Mouse (Mus musculus) telencephalon, adult 2 months (tissue): ENCODE measurements around the gene Kbtbd3.
A peak's percentile ranks its signal among the peaks of the same experiment; 100 is the strongest.

ENCODE experiments used
- DNase-seq: peaks from one replicate; pipeline ENCODE4 v3.0.0-alpha.2; 2011; ENCODE audit warnings: low read depth, low spot score

Gene Kbtbd3

DNA sequence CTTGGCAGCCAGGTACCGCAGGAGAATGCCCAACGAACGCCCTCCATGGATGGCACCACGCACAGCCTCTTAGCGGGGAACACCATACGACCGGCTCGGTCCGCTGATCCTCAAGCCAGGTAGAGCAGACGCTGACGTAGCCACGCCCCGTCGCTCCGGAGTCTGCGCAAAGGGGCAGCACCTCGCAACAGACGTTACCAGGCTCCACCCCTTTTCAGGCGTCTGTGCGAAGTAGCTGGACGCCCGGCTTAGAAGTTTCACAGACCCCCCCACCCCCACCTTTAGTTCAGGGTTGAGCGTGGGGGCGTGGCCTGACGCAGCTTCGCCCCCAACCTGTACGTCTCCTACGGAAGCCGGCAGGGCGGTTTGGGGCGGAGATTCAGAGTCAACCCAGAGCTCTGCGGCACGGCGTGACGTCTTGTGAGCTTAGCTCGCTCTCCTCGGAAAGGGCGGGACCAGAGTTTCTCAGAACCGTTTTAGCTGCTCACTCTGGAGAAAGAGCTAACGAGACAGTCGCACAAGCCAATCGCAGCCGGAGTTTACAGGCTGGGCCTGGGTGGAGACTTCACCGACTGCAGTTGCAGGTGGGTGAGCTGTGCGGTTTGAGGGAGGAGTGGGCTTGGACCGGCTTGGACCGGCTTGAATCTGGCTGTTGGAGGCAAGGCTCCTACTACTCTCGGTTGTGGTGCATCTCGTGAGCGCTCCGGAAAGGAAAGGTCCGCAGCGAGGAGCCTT is at the start of gene Kbtbd3, which contains the start of gene Aasdhppt:
Kbtbd3 (plus strand) TSS at position 483 of the 735 bp plus-strand sequence.
Aasdhppt (minus strand) TSS at position 121 of the 735 bp plus-strand sequence.
- DNase-seq = peak; percentile 100

DNA sequence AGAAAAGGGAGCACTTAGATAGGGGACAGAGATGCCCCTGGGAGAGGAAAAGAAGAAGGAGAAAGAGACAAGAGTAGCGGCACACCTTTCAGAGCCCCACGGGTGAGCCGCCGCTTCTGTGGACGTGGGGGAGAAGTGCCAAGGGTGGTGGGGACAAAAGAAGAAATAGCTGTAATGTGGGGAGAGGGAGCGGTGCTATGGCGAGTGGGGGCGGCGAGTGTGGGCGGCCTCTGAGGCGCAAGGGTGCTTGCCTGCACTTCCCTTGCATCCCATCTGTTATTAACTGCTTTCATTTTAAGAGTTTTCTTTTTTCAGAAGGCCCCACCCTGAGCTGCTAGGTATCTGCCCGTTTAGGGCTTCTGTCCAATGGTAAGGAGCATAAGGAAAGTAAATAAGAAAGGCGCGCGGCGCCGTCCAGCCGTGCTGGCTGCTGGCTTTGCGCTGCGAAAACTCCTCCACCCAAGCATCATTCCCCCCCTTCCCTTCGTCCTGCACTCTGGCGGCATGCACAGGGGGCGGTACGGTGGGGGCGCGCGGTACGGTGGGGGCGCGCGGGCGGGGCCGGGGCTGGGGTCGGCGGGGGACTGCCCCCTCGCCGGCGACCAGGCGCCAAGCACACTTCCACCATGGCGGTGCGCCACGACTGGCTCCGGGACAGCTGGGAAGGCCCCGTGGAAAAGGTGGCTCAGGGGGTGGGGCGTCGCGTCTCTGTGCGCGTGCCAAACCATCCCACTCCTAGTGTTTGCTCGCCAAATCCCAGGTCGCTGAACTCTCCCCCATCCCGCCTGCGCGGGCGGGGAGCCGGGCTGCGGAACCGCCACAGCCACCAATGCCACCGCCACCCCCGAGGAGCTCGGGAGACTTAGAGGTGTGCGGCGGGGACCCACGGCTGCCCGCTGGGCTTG is 49.5 kb upstream of the Kbtbd3 start:
- no peak for DNase-seq

DNA sequence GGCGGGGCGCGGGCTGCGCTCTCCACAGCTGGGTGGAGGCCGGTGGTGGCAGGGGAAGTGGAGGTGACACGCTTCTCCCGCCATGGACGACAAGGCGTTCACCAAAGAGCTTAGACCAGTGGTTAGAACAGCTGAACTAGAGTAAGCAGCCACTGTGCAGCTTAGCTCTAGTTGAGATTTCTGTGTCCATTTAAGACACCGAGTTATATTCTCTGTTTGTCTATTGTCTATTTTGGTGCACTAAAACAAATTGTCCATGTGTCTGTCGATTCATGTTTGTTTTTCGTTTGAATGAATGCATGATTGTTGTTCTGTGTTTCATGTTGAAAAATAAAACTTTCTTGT is 48.9 kb upstream of the Kbtbd3 start:
- no peak for DNase-seq

DNA sequence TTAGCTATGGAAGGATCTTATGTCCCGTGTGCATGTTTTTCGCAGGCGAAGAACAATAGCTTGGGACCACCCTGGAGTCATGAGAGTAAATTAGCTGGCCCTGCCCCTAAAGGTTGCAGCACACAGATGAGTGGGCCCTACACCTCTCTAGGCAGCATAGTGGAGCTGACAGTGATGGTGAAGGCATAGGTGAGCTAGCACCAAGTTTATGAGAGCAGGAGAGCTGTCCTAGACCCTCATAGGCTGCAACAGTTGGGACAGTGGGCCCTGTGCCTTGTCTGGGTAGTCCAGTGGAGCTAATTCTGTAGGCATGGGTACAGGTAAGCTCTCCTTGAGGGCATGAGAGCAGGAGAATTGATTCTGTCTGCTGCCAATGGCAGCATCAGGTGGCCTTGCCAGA is 42.8 kb upstream of the Kbtbd3 start:
- no peak for DNase-seq

DNA sequence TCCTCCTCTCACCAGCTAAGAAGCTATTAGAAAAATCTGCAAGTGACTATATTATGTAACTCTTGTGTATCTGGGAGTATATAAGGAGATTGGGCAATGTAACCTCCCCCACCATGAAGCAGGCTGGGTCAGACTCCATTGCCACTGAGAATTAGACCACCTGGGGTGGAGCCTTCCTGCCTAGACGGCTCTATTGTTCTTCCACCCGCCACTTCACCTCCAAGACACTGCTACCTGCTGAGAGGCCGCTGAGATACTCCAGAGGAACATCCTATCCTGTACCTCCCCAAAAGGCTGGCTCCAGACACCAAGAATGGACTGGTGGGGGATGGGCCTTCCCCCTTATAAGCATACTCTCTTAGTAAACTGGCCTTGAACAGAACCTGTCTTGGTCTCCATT is 25.8 kb upstream of the Kbtbd3 start:
- no peak for DNase-seq

DNA sequence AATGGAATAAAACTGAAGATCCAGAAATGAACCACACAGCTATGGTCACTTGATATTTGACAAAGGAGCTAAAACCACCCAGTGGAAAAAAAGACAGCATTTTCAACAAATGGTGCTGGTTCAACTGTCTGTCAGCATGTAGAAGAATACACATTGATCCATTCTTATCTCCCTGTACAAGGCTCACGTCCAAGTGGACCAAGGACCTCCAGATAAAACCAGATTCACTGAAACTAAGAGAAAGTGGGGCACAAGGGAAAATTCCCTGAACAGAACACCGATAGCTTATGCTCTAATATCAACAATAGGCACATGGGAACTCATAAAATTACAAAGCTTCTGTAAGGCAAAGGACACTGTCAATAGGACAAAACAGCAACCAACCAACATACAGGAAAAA is 9.2 kb upstream of the Kbtbd3 start:
- no peak for DNase-seq

DNA sequence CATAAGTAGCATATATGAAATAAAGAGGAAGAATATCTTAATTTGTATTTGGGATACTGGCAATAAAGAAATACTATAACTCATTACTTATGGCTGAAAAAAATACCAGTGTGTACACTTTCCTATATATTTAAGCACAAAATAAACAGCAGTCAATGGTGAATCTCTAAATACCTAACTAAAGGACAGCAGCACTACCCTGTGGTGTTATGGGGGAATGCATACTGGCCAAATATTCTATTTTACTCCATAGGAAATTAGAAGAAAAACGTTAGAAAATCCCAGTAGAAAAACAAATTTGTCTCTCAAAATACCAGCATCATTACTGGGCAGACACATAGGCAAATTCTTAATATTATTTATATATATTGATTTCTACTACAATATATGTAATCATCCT is 4.8 kb upstream of the Kbtbd3 start:
- no peak for DNase-seq

DNA sequence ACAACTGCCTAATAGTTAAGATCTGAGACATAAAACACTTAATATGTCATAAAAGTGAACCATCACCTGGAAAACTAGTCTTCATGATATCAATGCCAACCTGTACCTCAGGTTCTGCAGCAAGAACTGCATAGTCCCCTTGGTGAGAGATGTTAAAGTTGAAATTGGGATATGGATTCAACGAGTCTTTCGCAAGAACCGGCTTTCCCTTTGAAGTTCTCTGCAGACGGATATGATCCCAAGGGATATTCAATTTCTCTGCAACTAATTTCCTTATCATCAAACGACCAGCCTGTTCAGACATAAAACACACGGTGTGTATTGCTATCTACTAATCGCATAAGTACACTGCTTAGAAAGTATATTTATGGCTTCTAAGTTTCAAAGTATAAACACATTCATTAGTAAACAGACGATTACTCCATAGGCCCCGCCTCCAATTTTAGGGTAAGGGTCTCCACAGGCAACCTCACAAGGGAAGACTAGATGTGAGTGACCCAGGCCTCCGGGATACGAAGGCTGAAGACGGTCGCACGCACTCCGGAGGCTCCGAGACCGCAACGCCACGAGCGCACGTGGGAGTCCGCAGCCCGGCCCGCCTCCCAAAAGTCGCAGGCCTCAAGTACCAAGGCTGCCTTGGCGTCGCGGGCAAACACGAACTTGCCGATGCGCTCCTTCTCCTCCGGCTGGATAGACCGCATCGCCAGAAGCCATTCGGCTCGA is 844 bp upstream of the Kbtbd3 start:
- DNase-seq = no peak

DNA sequence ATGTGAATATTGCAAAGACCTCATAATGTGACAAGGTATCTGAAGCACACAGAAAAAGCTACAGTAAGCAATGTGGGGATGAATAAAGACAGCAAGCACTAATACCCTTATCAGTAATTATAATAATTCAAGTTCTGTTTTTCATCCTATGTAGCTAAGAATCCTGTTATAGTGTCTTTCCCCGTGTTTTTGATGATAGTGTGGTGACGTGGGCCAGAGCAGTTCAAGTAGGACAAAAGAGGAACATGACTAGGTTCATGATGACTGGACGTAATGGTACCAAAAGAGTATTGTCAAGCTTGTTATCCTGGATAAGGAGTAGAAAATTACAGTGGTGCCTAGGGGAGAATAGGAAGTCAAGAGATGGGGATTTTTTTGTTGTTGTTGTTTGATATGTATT is 1.1 kb downstream of the Kbtbd3 start:
- DNase-seq = no peak

DNA sequence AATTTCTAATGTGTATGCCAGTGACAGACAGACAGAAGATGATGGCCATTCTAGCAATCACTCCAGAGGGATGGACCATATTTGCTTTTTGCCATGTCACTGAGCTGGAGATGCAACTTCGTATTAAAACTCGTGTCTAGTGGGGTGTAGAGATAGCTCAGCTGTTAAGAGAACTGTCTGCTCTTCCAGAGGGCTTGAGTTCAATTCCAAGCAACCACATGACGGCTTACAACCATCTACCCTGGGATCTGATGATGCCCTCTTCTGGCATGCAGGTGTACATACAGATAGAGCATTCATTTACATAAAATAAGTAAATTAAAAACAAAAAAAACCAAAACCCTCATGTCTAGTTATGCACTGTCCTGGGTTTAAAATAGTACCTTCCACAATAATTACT is 1.5 kb downstream of the Kbtbd3 start:
- no peak for DNase-seq

DNA sequence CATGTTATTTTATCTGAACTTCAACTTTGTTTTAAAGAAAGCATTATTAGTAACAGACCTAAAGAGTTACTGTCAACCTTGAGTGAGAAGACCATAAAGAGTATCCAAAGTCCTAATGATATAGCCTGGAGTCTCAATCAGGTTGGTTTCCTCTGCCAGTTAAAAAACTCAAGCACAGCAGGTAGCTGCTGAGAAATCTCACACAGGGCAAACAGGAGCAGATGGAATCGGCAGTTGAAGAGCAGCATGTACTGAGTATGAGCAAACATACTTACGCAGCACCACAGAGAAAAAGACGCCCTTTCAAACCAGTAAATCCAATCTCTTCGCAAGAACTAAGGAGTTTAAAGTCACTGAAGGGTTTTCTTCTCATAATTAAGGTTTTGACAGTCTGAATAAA is 4.3 kb downstream of the Kbtbd3 start:
- DNase-seq = no peak

DNA sequence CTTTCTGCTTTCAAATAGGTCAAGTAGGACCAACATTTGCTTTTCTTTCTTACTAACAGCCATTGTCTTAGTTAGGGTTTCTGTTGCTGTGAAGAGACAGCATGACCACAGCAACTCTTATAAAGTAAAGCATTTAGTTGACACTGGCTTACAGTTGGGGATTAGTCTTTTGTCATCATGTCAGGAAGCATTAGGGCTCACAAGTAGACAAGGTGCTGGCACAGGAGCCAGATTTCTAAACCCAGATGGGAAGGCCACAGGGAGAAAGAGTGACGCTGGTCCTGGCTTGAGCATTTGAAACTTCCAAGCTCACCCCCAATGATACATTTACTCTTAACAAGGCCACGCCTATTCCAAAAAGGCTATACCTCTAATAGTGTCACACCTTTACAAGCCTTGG is 6.1 kb downstream of the Kbtbd3 start:
- no peak for DNase-seq

DNA sequence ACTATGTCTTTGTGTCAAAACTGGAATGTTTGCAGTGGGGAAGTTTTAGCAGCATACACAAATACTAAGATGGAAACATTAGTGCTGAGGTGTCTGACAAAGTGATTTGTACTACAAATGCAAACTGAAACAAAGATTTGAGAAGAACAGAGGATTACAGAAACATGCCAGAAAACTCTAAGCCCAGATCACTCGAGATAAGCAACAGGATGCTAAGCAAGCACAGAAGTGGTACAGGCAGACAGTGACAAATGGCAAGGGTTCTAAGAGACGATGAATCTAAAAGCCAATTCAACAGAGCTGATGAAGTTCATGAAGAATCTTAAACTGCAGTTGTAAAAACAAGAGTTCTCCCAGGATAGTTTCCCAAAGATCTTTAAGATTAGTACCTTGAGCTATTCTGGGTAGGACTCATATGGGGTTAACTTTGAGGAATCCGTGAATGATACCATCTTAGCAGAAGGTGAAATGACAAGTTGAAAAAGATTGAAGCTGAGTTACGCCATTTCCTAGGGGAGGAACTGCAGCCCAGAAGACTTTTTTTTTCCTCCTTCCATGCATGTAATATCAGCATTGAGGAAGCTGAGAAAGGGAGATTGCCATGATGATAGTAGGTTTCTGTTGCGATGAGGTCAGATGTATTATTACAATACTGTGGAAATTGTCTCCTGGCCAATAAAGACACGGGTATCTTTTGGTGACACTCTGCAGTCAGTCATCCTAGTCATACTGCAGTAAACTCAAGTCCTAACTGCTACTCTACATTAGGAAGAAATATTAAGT is 9.5 kb downstream of the Kbtbd3 start:
- DNase-seq = no peak

DNA sequence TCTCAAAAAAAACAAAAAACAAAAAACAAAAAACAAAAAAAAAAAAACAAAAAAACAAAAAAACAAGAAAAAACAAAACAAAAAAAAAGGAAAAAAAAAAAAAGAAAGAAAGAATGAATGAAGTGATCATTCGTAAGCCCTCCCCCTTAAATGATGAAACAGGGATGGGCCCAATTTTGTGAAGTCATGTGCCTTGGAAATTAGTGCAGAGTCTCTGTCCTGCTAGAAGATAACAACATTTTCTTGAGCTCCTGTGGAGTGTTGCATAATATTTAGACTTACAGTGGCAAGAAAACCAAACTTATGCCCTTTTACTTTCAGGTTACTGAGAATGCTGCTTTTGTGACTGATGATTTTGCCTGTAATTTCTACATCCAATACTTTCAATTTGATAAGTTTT is 43.5 kb downstream of the Kbtbd3 start:
- DNase-seq = no peak

DNA sequence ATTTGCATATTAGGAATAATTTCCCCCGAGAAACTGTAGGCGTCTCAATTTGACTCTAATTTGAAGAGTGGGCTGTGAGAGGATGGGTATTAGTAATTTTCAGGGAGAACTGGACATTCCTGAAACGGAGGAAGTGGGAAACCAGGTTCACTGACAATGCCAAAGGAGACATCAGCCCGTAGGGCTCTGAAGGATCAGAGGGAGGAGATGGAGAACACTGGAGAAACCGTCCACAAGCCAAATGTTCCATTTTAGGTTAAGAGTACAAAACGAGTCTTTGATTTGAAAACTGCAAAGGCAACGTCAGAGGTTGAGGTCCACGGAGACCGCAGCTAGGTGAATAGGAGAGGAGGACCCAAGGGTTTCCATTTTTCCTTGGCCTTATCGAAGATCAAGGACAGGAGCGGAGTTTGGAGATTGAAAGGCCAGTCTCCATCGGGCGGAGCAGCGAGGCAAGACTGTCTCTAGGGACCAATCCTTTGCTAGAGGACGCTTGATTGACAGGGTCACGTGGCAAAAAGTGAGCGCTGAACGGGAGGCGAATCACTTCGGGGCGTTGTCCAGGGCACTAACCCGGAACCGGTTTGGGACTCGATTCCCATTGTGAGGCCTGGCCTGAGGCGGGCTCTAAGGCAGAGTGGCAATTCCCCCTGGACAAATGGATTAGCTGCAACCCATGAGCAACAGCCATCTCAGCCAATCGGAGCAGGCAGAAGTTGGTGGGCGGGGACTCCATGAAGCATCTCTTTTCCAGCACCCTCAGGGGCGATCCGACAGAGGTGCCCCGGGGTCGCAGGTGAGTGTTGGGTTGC is 66.4 kb downstream of the Kbtbd3 start, which contains the start of gene Msantd4:
Msantd4 (plus strand) TSS at position 735 of the 812 bp plus-strand sequence.
- DNase-seq = peak; percentile 99

DNA sequence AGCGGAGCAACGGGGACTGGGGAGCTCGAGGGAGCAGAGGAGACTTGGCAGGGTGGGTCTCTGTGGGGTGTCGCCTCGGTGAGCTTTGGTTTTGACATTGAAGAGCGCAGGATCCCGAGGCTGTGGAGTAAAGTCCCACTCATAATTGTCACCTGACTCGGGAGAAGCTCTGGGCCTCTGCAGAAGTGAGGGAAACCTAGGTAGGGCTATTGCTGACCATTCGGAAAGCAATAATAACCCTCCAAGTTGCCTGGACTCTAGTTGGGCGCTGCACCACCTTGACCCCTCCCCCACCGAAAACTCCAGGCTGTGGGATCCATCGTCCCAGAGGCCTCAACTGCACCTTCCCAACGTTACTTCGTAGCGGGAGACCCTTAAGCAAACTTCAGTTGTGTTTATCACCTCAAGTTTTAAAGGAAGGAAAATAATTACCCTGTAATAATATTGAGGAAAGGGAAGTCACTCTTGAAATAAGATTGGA is 67.0 kb downstream of the Kbtbd3 start:
- no peak for DNase-seq
